Mouse (Mus musculus) left cerebral cortex, adult 8-10 months (tissue): ENCODE results near the gene Idh2. TPM values are rescaled to one million over a fixed set of nuclear protein-coding genes. Genes with fewer than 3 reads are reported as not detected.

Experiments used
- DNase-seq, 2 experiments: peaks; one replicate each; pipeline ENCODE4 v3.0.0; 2022; ENCODE audit warnings: low spot score in 2 of 2
- total RNA-seq, 4 experiments: library from RNA; stranded (reverse); gene quantifications; 2 replicates each; pipeline ENCODE4 v1.2.4; 2022

The Idh2 gene
- total RNA-seq, 4 experiments from 2014 or later: 61.7 to 68.1 (median 64.0) TPM

DNA sequence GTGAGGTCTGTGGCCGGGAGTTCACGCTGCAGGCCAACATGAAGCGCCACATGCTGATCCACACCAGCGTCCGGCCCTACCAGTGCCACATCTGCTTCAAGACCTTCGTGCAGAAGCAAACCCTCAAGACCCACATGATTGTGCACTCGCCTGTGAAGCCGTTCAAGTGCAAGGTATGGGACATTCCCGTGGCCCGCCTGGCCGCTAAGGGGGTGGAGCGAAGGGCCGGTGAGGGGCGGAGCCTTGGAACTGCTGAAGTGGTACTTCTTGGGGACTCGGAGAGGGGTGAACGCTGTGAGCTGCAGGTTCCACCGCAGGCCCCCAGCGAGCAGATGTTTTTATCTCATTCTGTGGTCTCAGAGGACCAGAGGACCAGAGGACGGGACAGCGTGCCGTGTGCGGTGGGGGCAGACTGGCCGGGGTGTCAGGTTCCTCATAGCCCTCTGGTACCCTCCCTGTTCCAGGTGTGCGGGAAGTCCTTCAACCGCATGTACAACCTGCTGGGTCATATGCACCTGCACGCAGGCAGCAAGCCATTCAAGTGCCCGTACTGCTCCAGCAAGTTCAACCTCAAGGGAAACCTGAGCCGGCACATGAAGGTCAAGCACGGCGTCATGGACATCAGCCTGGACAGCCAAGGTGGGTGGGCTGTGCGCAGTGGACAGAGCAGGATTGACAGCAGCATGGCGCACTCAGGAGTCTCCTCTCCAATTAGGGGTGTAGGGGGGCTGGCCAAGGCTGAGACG lies 29.0 kb downstream of the Idh2 start:
- DNase-seq: no peak

DNA sequence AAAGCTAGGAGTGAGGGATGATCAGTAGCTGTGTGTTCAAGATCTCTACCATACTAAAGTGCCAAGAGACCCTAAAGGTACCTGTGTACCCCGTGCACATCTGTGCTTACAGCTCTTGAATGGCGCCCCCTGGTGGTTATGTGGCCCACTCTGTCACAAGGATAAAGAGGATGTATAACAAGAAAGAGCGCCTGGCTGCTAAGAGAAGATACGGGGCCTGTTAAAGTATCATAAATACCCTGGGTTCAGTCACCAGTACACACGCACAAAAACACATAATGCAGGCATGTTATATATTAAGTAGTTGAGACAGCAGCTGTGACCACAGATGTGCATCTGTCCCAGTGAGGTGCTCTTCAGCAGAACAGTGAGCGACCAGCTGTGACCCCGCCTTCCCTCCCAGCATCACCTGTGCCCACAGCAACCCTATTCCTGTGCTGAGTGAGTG lies 30.7 kb downstream of the Idh2 start:
- no peak for DNase-seq

DNA sequence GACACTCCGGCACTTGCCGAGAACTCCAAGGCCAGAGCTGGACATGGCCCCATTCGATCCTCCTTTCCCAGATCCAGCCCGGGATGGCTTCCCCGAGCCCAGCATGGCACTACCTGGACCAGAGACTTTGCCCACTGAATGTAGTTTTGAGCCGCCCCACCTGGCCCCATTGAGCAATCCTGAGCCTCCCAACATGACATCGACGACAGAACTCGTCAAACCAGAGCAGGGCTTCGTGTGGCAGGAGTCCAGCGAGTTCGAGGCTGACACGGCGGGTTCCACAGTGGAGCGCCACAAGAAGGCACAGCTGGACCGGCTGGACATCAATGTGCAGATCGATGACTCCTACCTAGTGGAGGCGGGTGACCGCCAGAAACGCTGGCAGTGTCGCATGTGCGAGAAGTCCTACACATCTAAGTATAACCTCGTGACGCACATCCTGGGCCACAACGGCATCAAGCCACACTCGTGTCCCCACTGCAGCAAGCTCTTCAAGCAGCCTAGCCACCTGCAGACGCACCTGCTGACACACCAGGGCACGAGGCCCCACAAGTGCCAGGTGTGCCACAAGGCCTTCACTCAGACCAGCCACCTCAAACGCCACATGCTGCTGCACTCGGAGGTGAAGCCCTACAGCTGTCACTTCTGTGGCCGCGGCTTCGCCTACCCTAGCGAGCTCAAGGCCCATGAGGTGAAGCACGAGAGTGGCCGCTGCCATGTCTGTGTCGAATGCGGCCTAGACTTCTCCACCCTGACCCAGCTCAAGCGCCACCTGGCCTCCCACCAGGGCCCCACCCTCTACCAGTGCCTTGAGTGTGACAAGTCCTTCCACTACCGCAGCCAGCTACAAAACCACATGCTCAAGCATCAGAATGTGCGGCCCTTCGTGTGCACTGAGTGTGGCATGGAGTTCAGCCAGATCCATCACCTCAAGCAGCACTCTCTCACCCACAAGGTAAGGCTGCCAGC lies 33.3 kb downstream of the Idh2 start:
- DNase-seq: no peak

DNA sequence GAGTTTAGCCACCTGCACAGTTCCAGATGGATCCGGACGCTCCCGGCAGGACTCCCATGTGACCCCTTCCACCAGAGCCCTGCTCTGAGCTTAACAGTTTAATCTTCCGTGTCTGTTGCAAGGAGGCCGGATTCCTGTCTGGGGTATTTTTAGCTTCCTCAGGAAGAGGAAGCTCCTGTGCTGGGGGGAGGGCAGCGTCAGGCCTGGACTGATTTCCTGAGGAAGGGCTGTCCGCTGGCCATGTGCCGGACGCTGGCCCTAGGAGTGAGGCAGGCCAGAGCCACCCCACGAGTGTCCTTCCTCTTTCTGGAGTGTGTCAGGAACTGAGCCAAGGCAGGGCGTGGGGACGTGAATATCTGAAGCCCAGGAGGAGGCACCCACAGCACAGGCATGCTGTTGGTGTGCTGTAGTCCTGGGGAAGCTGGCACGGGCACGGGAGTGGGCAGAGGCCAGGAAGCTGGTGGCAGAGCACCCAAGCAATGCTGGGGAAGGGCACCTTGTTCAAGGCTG lies 36.3 kb downstream of the Idh2 start:
- DNase-seq: peak in 1 of 2 experiments; percentile 61

DNA sequence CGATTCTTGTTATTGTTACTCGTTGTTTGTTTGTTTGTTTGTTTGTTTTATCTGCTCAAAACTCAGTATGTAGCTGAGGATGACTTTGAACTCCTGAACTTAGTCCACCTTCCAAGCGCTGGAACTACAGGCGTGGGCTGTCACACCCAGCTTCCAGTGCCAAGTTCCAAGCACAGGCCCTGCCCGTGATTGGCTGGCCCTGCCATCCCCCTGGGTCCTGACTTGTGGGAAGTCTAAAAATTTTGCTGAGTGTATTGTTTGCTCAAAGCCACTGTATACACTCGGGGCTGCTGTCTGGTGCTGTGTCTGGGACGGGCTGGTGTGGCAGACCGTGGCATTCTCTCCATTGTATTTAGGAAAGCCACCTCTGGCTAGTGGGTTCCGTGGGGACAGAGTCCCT lies 37.4 kb downstream of the Idh2 start:
- no peak for DNase-seq

DNA sequence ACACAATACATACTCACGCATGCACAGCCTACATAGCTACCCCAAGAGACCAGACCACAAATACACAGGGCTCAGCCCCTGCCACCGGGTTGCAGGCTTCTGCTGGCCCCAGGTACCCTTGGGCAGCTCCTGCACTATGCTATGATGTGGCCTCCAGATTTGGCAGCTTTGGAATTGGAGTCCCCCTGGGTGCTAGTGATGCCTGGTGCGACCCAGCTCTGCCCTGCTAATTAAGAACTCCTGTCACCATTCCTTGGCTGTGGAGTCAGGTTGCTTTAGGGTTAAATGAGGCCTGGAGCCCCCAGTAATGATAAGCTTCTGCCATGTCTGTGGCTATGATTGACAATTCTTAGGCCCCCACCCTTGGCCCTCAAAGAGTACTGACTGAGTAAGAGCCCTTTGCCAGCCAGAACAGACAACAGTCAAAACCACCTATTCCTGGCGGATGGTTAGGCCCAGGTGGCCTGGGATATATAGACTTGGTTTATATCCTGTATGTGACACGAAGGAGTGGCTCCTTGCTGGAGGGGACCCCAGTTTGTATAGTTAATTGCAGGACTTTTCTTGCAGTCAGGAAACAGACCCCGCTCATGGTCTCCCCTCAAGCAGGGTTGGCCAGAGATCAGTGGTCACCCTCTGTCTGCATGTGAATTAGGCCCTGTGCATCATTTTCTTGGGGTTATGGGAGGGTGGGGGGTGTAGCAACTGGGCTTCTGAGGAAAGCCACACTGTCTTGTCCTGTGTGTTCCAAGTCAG lies 38.1 kb downstream of the Idh2 start:
- no peak for DNase-seq

DNA sequence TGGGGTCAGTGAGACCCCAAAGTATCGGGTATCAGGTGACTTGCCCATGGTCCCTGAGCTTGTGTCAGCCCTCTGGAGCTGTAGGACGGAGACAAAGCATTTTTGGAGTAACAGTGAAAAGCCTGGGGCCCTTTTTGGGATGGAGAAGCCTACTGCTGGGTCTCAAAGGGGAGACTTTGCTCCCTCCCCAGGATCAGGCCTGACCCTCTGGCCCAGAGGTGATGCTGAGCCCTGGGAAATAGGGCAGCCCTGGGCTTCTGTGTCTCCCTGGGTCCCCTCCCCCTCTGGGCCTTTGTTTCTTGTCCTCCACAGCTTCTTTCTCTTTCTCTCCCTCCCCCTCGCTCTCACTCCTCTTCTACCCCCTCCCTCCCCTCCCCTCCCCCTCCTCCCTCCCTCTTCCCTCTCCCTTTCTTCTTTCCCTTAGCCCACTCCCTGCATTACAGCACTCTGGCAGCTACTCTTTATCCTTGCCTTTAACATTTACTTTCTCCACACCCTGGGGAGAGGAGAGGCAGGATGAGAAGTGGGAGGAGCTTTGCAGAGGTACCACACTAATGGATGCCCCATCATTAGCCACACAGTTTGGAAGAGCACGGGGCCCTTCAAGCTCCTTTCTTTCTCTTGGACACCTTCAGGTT lies 39.1 kb downstream of the Idh2 start:
- DNase-seq: no peak

DNA sequence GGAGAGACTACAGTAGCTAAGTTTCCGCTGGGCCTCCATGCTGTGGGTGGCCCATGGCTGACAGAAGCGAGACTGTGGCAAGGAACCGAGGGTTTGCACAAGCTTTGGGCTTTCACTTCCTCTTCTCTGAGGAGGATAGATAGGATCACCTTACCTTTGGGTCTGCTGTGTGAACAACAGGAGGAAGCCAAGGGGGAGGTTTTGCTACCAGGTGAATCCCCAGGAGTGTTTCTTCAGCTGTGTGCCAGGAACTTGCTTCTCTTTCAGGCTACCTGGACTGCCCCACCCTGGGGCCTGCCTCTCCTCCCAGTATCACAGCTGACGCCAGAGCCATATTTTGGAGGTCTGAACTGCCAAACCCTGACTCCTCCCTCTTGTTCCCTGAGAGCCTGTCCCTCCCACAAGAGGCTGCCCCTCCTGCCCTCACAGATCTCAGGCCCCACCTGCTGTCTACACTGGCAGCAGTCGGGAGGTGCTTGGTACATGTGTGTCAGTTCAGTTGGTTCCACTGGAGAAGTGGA lies 40.2 kb downstream of the Idh2 start:
- DNase-seq: no peak

DNA sequence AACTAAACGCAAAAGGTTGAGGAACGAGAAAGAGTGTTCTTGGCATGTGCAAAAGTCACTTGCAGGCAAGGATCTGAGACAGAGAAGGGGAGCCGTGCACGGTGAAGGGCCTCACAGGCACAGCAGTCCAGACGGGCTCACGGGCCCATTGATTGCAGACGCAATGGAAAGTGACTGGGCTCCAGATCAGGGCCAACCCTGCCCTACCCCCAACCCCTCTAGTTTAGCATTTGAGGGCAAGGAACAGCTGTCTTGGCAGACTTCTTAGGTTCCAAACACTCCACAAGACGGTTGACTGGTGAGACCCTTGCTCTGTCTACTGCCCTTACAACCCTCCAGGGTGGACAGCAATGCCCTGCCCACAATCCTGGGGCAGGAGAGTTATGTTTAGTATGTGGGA lies 41.7 kb downstream of the Idh2 start:
- no peak for DNase-seq

DNA sequence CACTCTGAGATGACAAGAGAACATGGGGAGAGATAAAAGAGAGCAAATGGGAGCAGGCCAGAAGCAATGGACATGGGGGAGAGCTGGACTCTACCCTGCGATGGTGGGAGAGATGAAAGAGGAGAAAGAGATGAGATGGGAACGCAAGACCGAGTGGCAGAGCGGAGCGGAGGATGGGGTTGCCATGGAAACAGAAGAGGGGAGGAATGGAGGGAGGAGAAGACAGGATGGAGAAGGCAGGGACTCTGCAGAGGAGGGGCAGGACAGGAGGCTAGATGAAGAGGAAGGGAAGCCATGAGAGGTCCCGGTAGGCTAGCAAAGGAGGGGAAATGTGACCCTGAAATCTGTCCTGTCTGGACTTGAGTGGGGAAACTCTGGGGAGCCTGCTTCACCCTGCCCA lies 42.9 kb downstream of the Idh2 start:
- DNase-seq: peak in 1 of 2 experiments; percentile 67

DNA sequence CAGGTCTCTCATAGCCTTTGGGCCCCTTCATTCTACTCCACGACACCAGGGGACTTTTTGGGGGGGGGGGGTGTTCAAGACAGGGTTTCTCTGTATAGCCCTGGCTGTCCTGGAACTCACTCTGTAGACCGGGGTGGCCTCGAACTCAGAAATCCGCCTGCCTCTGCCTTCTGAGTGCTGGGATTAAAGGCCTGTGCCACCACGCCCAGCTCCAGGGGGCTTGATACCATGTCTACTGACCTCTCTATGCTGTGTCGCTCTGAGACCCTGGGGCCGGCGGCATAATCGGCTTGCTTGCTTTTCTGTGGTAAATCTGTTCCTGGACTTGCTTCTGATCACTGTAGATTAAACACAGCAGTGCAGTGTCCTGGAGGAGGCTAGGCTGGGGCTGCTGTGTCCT lies 44.0 kb downstream of the Idh2 start:
- DNase-seq: no peak

DNA sequence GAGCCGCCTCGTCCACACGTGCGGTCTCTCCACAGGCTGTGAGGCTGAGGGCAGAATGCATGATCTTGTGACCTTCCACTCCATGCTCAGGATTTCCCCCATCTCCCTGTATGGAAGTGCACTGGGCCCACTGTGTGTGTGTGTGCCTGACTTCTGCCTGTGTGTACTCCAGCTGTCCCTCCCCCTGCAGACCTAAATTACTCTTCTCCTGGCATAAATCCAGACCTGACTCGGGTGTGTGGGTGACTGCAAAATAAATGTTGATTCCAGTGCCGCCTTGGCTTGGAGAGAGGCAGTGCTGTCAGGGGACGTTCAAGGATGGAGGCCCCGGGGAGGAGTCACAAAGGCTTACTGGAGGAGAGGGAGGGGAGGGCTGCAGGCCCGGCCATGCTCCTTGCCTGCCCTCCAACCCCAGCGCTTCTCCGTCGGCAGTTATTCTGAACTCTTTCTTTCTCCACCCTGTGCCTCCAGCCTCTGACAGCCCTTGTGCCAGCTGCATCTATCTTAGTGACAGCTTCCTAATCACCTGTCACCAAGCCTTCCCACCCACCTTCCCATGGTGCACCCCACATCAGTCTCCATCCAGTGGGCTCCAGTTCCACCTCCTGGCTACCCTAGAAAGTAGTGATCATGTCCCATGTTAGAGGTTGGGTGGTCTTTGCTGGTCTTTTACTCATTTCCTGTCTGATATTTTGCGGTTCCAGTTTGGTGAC lies 45.4 kb downstream of the Idh2 start:
- DNase-seq: peak in 1 of 2 experiments; percentile 71

DNA sequence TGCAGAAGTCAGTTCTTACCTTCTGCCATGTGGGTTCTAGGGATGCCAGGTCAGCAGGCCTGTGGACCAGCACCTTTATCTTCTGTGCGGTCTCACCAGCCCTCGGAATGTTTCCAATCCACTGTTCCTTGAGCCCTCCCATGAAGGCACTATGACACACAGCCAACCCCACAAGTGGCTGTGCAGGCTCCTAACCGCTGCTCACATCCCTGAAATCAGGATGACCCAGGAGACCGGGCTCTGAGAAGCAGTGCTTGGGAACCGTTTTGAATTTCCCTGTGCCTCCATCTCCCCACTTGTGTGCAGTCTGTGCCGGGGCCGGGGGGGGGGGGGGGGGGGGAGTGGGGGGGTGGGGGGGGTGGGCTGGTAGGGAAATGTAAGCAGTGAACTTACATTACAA lies 46.9 kb downstream of the Idh2 start:
- DNase-seq: no peak

DNA sequence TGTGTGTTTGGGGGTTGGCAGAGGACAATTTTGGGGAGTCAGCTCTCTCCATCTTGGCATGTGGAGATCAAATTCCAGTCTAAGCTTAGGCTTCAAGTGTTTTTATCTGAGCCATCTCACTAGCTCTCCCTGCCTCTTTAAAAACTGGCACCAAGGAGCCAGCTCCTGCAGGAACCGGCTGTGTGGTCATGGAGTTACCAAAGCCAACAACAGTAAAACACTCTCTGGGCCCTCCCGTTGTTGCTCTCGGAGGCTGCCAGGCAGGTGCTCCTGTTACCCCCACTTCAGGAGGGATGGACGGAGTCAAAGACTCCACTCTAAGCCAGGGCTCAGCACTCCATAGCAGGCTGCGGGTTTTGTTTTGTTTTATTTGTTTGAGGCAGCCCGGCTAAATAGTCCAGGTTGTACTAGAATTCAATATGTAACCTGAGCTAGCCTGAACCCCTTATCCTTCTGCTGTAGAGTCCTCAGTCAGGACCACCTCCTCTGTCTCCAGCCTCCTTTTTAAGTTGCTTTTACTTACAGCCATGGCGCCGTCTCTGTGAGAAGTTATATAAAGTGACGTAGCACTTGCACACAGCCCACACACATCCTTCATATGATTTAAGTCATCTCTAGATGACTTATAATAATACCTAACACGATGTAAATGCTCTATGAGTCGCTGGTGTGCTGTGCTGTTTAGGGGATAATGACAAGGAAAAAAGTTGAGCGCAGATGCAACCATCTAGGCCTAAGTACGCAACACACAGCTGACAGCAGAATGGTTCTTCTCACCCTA lies 48.3 kb downstream of the Idh2 start:
- DNase-seq: no peak

DNA sequence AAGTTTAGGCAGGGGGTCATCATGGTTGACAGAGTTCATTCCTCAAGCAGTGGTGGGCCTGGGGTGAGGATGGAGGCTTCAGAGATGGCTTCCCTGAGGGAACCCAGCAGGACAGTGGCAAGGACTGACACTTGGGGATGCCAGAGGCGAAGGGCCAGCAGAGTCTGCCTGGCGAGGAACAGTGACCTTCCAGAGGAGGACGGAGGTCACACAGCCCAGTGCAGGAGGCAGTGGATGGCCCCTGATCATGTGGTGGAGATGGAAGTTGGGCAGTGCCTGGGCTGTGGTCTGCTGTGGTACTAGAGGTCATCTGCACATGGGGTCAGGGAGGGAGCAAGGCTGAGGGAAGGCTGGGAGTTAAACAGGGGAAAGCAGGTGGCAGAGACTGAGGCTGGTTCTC lies 49.9 kb downstream of the Idh2 start:
- DNase-seq: no peak

DNA sequence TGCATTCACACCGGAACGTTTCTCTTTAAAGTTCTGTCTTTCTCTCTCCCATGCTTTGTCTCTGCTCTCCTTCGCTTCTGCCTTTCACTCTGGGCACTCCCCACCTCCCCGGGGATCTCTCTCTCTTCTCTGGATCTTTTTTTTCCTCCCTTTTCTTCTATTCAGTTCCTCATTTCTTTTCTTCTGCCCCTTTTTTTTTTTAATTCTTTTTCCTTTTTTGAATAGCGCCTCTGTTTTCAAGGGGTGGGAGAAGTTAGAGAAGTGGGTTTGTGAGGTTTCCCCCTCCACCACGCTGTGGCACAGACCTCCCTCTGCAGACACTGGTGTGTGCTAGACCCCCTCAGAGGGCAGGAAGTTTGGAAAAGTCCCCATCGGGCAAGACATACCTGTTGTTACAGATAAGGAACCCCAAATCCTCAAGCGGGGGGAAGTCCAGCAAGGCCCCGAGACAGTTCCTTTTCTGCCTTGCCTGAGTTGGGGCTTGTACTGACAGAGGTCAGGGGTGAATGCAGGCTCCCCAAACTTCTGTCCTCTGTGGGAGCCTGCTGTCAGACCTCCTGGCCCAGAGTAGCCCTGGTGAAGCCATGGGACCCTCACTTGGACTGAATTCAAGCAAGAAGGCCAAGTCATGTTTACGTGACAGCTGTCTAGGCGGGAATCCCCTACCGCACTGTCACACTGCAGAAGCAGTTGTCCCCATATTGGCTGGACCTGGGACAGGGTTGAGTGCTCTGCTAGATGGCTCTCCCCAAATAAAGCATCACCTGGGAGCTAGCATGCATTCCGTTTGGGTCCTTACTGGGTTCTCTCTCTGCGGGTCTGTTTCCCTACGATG lies 51.1 kb downstream of the Idh2 start:
- no peak for DNase-seq

DNA sequence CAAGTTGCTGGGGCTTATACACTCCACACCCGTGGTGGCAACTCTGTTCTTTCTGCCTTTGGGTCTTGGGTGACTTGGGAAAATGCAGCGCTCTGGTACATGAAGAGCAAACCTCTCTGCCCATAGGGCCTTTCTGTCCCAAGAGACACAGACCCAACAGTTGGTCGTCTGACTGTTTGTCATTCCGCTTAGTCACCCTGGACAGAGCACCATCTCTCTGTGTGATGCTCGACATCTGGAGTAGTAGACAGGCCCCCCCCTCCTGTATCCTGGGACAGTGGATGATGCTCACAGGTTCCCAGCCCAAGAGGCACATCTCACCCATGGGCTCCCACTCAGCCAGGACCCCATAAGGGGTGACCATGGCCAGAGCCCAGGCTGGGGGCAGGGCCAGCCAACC lies 51.9 kb downstream of the Idh2 start:
- DNase-seq: no peak

DNA sequence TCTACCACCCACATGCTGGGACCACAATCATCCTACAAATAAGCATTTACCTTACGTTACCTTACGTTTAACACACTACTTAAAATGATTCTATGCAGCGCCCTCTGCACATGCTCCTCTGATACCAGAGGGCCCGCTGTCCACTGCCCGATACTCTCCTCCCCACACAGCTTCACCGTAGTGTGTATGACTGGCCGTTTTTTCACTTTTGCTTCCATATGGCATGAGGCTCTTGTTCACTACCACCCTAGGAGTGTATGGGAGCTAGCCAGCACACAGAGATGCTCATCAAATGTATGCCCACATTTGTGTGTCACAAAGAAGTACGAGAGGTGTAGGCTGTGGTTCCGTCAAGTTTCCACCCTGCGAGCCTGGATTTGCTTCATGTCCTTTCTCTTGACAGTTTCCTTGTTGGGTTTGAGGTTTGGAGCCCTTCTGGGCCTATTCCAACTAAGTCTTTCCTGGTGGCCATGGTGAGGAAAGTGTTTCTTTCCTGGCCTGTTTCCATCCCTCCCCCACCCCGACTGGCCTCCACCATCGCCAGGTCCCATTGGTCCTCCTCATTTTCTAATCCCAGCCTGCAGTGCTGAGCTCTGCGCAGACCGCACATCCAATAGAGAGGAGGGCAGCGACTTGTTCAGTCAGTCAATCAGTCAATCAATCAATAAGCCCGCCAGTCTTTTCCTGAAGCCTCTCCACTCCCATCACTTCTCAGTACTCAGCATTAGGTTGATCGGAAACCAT lies 52.9 kb downstream of the Idh2 start:
- no peak for DNase-seq
